Mouse (Mus musculus): ENCODE measurements around the gene Bola3.

Gene Bola3

GRCm38 (mm10) chr6:83396711-83397110, 47.8 kb downstream of the Bola3 start:
- DNase-seq, result no peak

GRCm38 (mm10) chr6:83397728-83398127, 48.8 kb downstream of the Bola3 start:
- no peak for DNase-seq

GRCm38 (mm10) chr6:83399790-83400189, 50.8 kb downstream of the Bola3 start:
- no peak for DNase-seq

GRCm38 (mm10) chr6:83403481-83403880, 54.5 kb downstream of the Bola3 start:
- no peak for DNase-seq

- DNase-seq, result no peak
Observed at GRCm38 (mm10) chr6:83404571-83404970, 55.6 kb downstream of the Bola3 start.

GRCm38 (mm10) chr6:83405511-83406064, 56.6 kb downstream of the Bola3 start:
- no peak for DNase-seq

GRCm38 (mm10) chr6:83408510-83408909, 59.6 kb downstream of the Bola3 start:
- no peak for DNase-seq
